Mouse (Mus musculus) forebrain, embryonic 16.5 days (tissue): ENCODE data around the gene Hip1r. TPM values are rescaled to one million over a fixed set of nuclear protein-coding genes. Genes with fewer than 3 reads are reported as not detected.

Experiments
- ATAC-seq: fragments of 200-750 bp; cut with Nextera tagmentation; 2 replicates; pipeline ENCODE4 v1.8.0; 2017; ENCODE audit warnings: mild to moderate bottlenecking, moderate library complexity
- H3K27ac ChIP-seq: fragments of 300-500 bp; sonication (generic); 2 replicates; pipeline ENCODE4 v1.5.1; 2014; ENCODE audit warnings: low read length, control low read depth
- H3K27me3 ChIP-seq: fragments of 300-500 bp; sonication (generic); replicated peaks from 2 replicates; pipeline ENCODE4 v1.6.1; 2014; ENCODE audit warnings: low read length; ENCODE audit not compliant: control insufficient read depth, insufficient read depth
- H3K36me3 ChIP-seq: fragments of 300-500 bp; sonication (generic); 2 replicates; pipeline ENCODE4 v1.6.1; 2014; ENCODE audit not compliant: control insufficient read depth, insufficient read depth
- H3K4me1 ChIP-seq: fragments of 300-500 bp; sonication (generic); replicated peaks from 2 replicates; pipeline ENCODE4 v1.6.1; 2014; ENCODE audit warnings: low read length; ENCODE audit not compliant: control insufficient read depth, insufficient read depth
- H3K4me2 ChIP-seq: fragments of 300-500 bp; sonication (generic); 2 replicates; pipeline ENCODE4 v1.6.1; 2014; ENCODE audit warnings: mild to moderate bottlenecking, low read length, control low read depth
- H3K4me3 ChIP-seq: fragments of 300-500 bp; sonication (generic); replicated peaks from 2 replicates; pipeline ENCODE4 v1.5.1; 2014; ENCODE audit warnings: mild to moderate bottlenecking, low read length, control low read depth
- H3K9ac ChIP-seq: fragments of 300-500 bp; sonication (generic); replicated peaks from 2 replicates; pipeline ENCODE4 v1.6.1; 2014; ENCODE audit warnings: low read depth, low read length, control low read depth
- H3K9me3 ChIP-seq: fragments of 300-500 bp; sonication (generic); 2 replicates; pipeline ENCODE4 v1.6.1; 2016; ENCODE audit warnings: low read length; ENCODE audit not compliant: control insufficient read depth
- WGBS: fragments of 180-500 bp; shearing (Covaris S2); extraction: QIAGEN DNeasy Blood & Tissue Kit; methylation state at CpG from one replicate; pipeline ENCODE4 v1.1.7; 2014; 5-methylcytosine and 5-hydroxymethylcytosine counted together
- polyA plus RNA-seq: library from polyadenylated mRNA; unstranded; fragments of >200 nt; fragmentation: Nextera tagmentation; extraction: Ambion mirVana; gene quantifications from 2 replicates; pipeline ENCODE4 v1.2.1, GENCODE M21; 2015

Hip1r gene
- polyA plus RNA-seq, 1 experiment from 2014 or later: 35.7 TPM

- Histone ChIP-seq H3K4me2 (no peak overlapping the region), H3K9me3 (no peaks in the 10 kb centered on the region), H3K4me3 (no peak overlapping the region), H3K27ac (no peak overlapping the region), H3K4me1 (peaks cover 68% of the 10 kb centered on the region), H3K27me3 (no peaks in the 10 kb centered on the region), H3K9ac (no peak overlapping the region), H3K36me3 (no peaks in the 10 kb centered on the region)
- WGBS: 31% methylated on average over 9 of the region's 9 CpGs
- ATAC-seq: no peak
These were observed 51.7 kb downstream of the Hip1r start for GRCm38 (mm10) chr5:124025146-124025545.

- peaks cover 68% of the 10 kb centered on the region for H3K4me1 ChIP-seq
- WGBS: 74% methylated on average over 15 of the region's 15 CpGs
These were observed 52.4 kb downstream of the Hip1r start for GRCm38 (mm10) chr5:124025587-124026441.

GRCm38 (mm10) chr5:124026568-124026967 lies 53.1 kb downstream of the Hip1r start:
- H3K4me1 ChIP-seq: peaks cover 68% of the 10 kb centered on the region
- peak overlapping the region; percentile 41; the same call in 1 of the 2 replicates for H3K27ac ChIP-seq
- no peaks in the 10 kb centered on the region for H3K9me3 ChIP-seq
- no peaks in the 10 kb centered on the region for H3K27me3 ChIP-seq
- ATAC-seq: no peak
- H3K4me2 ChIP-seq: peak overlapping the region; percentile 12; the same call in 1 of the 2 replicates
- no peak overlapping the region for H3K4me3 ChIP-seq
- 37% methylated on average over 5 of the region's 5 CpGs for WGBS
- peak overlapping the region; percentile 11; the same call in 1 of the 2 replicates for H3K9ac ChIP-seq
- no peaks in the 10 kb centered on the region for H3K36me3 ChIP-seq

More at GRCm38 (mm10) chr5:124025587-124026441, 52.4 kb downstream of the Hip1r start:
- no peaks in the 10 kb centered on the region for H3K27me3 ChIP-seq
- no peaks in the 10 kb centered on the region for H3K36me3 ChIP-seq
- H3K9me3 ChIP-seq: no peaks in the 10 kb centered on the region
- no peak for ATAC-seq
- no peak overlapping the region for H3K4me3 ChIP-seq
- H3K9ac ChIP-seq: peak overlapping the region; percentile 11
- H3K27ac ChIP-seq: peak overlapping the region; percentile 41; the same call in 1 of the 2 replicates
- H3K4me2 ChIP-seq: peak overlapping the region; percentile 12; the same call in 1 of the 2 replicates

DNA sequence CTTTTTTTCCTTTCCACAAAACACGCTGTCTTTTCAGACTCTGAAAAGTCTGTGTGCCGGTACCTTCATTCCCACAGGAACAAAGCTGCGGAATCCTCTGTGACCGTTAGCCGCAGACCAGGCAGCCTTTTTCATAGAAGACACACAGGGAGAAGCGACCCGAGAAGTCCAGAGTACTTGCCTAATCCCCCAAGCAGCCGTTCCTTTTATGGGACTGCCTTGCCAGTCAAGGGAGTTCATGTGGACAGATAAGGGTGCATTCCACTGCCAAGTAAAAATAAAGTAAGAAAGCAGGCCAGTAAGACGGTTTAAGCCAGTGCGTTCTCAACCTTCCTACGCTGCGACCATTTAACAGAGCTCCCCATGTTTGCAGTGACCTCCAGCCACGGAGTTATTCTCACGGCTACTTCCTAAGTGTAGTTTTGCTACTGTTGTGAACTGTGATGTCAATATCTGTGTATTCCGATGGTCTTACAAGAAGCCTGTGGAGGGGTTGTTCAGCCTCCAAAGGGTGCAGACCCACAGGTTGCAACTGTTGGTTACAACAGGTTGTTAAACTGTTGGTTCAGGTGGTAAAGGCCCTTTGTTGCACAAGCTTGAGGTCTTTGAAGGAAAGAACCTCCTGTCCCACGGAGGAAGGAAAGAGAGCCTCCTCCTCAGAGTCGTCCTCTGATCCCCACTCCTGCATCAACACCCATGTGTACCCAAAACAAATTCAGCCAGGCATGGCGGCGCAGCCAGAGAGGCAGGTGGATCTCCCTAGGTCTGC lies 54.5 kb downstream of the Hip1r start:
- Histone ChIP-seq H3K4me2 (peak overlapping the region; percentile 32), H3K27me3 (no peaks in the 10 kb centered on the region), H3K4me3 (no peak overlapping the region), H3K4me1 (peaks cover 68% of the 10 kb centered on the region), H3K36me3 (no peaks in the 10 kb centered on the region), H3K9me3 (no peaks in the 10 kb centered on the region), H3K9ac (no peak overlapping the region), H3K27ac (peak overlapping the region; percentile 52)
- 43% methylated on average over 19 of the region's 19 CpGs for WGBS
- no peak for ATAC-seq

- H3K9ac ChIP-seq: no peak overlapping the region
- H3K4me3 ChIP-seq: peak overlapping the region; percentile 3; the same call in 1 of the 2 replicates
- peak overlapping the region; percentile 32 for H3K4me2 ChIP-seq
- H3K27ac ChIP-seq: peak overlapping the region; percentile 52
- no peaks in the 10 kb centered on the region for H3K9me3 ChIP-seq
- peak; percentile 45 for ATAC-seq
- no peaks in the 10 kb centered on the region for H3K27me3 ChIP-seq
- H3K36me3 ChIP-seq: no peaks in the 10 kb centered on the region
- H3K4me1 ChIP-seq: peaks cover 63% of the 10 kb centered on the region
- 8% methylated on average over 7 of the region's 7 CpGs for WGBS
These were observed 55.3 kb downstream of the Hip1r start for GRCm38 (mm10) chr5:124028680-124029079.

- WGBS: 77% methylated on average over 19 of the region's 19 CpGs
- Histone ChIP-seq H3K36me3 (no peaks in the 10 kb centered on the region), H3K4me2 (peak overlapping the region; percentile 73), H3K27ac (no peak overlapping the region; the same call in 1 of the 2 replicates), H3K9ac (no peak overlapping the region), H3K9me3 (no peaks in the 10 kb centered on the region), H3K4me1 (peaks cover 57% of the 10 kb centered on the region), H3K4me3 (peak overlapping the region; percentile 91), H3K27me3 (no peaks in the 10 kb centered on the region)
- no peak for ATAC-seq
These were observed 56.0 kb downstream of the Hip1r start for GRCm38 (mm10) chr5:124029220-124030035.

DNA sequence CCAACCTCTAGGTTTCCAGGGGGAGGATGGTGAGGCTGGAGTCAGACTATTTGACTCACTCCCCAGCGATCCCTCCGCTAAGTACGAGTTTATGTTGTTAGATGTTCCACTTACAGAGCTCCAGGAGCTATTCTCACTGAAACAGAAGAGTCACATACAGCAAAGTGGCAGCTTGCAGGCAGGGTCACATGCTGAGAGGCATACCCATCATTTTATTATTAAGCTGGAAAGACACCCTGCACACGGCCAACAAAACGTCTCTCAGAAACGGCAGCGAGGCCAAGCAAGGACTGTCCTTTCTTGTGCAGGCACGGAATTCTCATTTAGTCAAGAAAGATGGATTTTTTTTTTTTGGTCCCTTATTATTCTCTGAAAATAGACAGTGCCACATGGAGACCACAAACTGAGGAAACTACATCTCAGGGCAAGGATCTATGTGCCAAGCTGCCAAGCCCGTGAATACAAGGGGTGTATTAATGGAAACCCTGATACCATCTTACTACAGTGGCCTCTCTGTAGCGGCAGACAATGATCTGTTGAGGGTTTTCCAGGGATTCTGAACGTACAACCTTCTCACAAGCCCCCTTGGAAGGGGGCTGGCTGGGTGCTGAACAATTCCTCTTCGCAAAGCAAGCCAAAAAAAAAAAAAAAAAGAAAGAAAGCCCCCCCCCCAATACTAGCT lies 57.1 kb downstream of the Hip1r start:
- Histone ChIP-seq H3K9me3 (no peaks in the 10 kb centered on the region), H3K27me3 (no peaks in the 10 kb centered on the region), H3K4me1 (peaks cover 46% of the 10 kb centered on the region), H3K9ac (peak overlapping the region; percentile 98), H3K27ac (peak overlapping the region; percentile 94), H3K36me3 (no peaks in the 10 kb centered on the region), H3K4me2 (peak overlapping the region; percentile 73), H3K4me3 (peak overlapping the region; percentile 91)
- ATAC-seq: peak; percentile 37
- 7% methylated on average over 12 of the region's 12 CpGs for WGBS

- H3K27ac ChIP-seq: peak overlapping the region; percentile 94
- WGBS: under 1% methylated on average over 26 of the region's 26 CpGs
- no peaks in the 10 kb centered on the region for H3K36me3 ChIP-seq
These were observed 57.9 kb downstream of the Hip1r start for GRCm38 (mm10) chr5:124031068-124031955.

More at GRCm38 (mm10) chr5:124031068-124031955, 57.9 kb downstream of the Hip1r start:
- Histone ChIP-seq H3K4me1 (peaks cover 40% of the 10 kb centered on the region), H3K9ac (peak overlapping the region; percentile 98), H3K27me3 (no peaks in the 10 kb centered on the region), H3K4me2 (peak overlapping the region; percentile 73), H3K4me3 (peak overlapping the region; percentile 91), H3K9me3 (no peaks in the 10 kb centered on the region)
- ATAC-seq: peak; percentile 26
